23 mouse cellular contexts compared by ENCODE assay signal in genomic region chr11:37065459-37065858, GRCm38 (mm10).
A peak's percentile ranks its signal among the peaks of the same experiment; 100 is the strongest.
DNase-seq lines count a peak whose midpoint lies in the region; ATAC-seq and TF ChIP-seq lines count a peak whose summit lies in the region.
"Had no signal": no experiment of that assay in that cellular context is flagged by ENCODE, and none has a peak within 500 bp of the region (broad histone marks: within the 10 kb centered on the region; RNA-seq: fewer than 3 reads in every experiment).

No protein-coding gene starts in this region.

- DNase-seq in kidney, adult 2 months: peak; percentile 32
- DNase-seq in kidney, postnatal 10 days: no peak
- peak; percentile 2 to 14 for DNase-seq in kidney, postnatal 4 days
- DNase-seq in right cerebral cortex, postnatal 25 days: no peak
- DNase-seq in lung, adult 18-20 months: no peak
- DNase-seq: adrenal gland, adult 2 months; adrenal gland, postnatal 14 days; cerebellum, adult 11 months; cerebellum, adult 2 months; cerebellum, adult 9-11 months; cerebellum, postnatal 25 days; forebrain, postnatal 0 days; gastrocnemius, postnatal 25 days; heart, postnatal 14 days; heart, postnatal 4 days had no signal

- H3K4me2 ChIP-seq in kidney, embryonic 14.5 days (replicated peaks; ENCODE audit: low read depth, low read length): no peak overlapping the region
- H3K4me2 ChIP-seq in kidney, embryonic 16.5 days (replicated peaks; ENCODE audit: low read depth, low read length): no peak overlapping the region
- H3K4me2 ChIP-seq: embryonic facial prominence, embryonic 12.5 days; embryonic facial prominence, embryonic 15.5 days; heart, embryonic 13.5 days; hindbrain, embryonic 14.5 days had no signal

- H3K9me3 ChIP-seq in kidney, embryonic 14.5 days (ENCODE audit: control insufficient read depth, low read length): no peaks in the 10 kb centered on the region
- no peaks in the 10 kb centered on the region for H3K9me3 ChIP-seq in kidney, embryonic 16.5 days (ENCODE audit: low read length)
- H3K9me3 ChIP-seq: embryonic facial prominence, embryonic 12.5 days; embryonic facial prominence, embryonic 15.5 days; heart, embryonic 13.5 days had no signal

- no peaks in the 10 kb centered on the region for H3K4me1 ChIP-seq in kidney, adult 2 months (ENCODE audit: control insufficient read depth, insufficient read depth, low read length)
- H3K4me1 ChIP-seq in kidney, embryonic 14.5 days (ENCODE audit: control insufficient read depth, insufficient read depth, low read length): no peaks in the 10 kb centered on the region
- no peaks in the 10 kb centered on the region for H3K4me1 ChIP-seq in kidney, embryonic 16.5 days (ENCODE audit: insufficient read depth, low read length)
- H3K4me1 ChIP-seq: embryonic facial prominence, embryonic 12.5 days; embryonic facial prominence, embryonic 15.5 days had no signal

- H3K36me3 ChIP-seq in kidney, adult 2 months (ENCODE audit: control insufficient read depth, insufficient read depth, low read length): no peaks in the 10 kb centered on the region
- H3K36me3 ChIP-seq in kidney, embryonic 14.5 days (ENCODE audit: control insufficient read depth, insufficient read depth, low read length): no peaks in the 10 kb centered on the region
- H3K36me3 ChIP-seq in kidney, embryonic 16.5 days (ENCODE audit: insufficient read depth, low read length): no peaks in the 10 kb centered on the region
- H3K36me3 ChIP-seq: embryonic facial prominence, embryonic 12.5 days; embryonic facial prominence, embryonic 15.5 days; heart, embryonic 13.5 days had no signal

- H3K27me3 ChIP-seq in kidney, adult 2 months (replicated peaks; ENCODE audit: control insufficient read depth, insufficient read depth, low read length): no peaks in the 10 kb centered on the region
- no peaks in the 10 kb centered on the region for H3K27me3 ChIP-seq in kidney, embryonic 14.5 days (ENCODE audit: control insufficient read depth, insufficient read depth, low read length)
- no peaks in the 10 kb centered on the region for H3K27me3 ChIP-seq in kidney, embryonic 16.5 days (ENCODE audit: insufficient read depth, low read length)
- H3K27me3 ChIP-seq: embryonic facial prominence, embryonic 12.5 days; embryonic facial prominence, embryonic 15.5 days; heart, embryonic 13.5 days had no signal

- H3K27ac ChIP-seq in kidney, adult 2 months (ENCODE audit: insufficient read depth, low read depth, low read length): no peak overlapping the region
- peak overlapping the region; percentile 24; the same call in 1 of the 2 replicates for H3K27ac ChIP-seq in kidney, embryonic 14.5 days (ENCODE audit: low read depth, low read length)
- H3K27ac ChIP-seq in kidney, embryonic 16.5 days (ENCODE audit: low read length): peak overlapping the region; percentile 3; the same call in 1 of the 2 replicates
- H3K27ac ChIP-seq: embryonic facial prominence, embryonic 12.5 days; embryonic facial prominence, embryonic 15.5 days; heart, embryonic 13.5 days; hindbrain, embryonic 14.5 days had no signal

- peak; percentile 82; the same call in 1 of the 2 replicates for ATAC-seq in kidney, embryonic 14.5 days (ENCODE audit: low FRiP score, low TSS enrichment)
- ATAC-seq in kidney, embryonic 16.5 days (ENCODE audit: low FRiP score, low TSS enrichment): peak; percentile 91; the same call in 1 of the 2 replicates
- ATAC-seq: CD4-positive, CD25-positive, alpha-beta regulatory T cell, adult 4 months; forebrain, embryonic 14.5 days; forebrain, postnatal 0 days had no signal

- H3K4me3 ChIP-seq in kidney, adult 2 months (ENCODE audit: insufficient read depth, low read depth, low read length): no peak overlapping the region
- no peak overlapping the region for H3K4me3 ChIP-seq in kidney, embryonic 14.5 days (ENCODE audit: low read length)
- H3K4me3 ChIP-seq in kidney, embryonic 16.5 days (ENCODE audit: low read length): no peak overlapping the region
- H3K4me3 ChIP-seq: embryonic facial prominence, embryonic 12.5 days; embryonic facial prominence, embryonic 15.5 days; heart, embryonic 13.5 days had no signal

- no peak for TF ChIP-seq POLR2A in kidney, adult 2 months (IDR thresholded peaks at IDR 0.05; ENCODE audit: low read depth, low read length)

- H3K9ac ChIP-seq in kidney, embryonic 14.5 days (ENCODE audit: low read depth, low read length): no peak overlapping the region
- no peak overlapping the region for H3K9ac ChIP-seq in kidney, embryonic 16.5 days (replicated peaks; ENCODE audit: low read length)
- H3K9ac ChIP-seq: embryonic facial prominence, embryonic 12.5 days; embryonic facial prominence, embryonic 15.5 days; forebrain, postnatal 0 days; heart, embryonic 13.5 days; hindbrain, embryonic 14.5 days had no signal

- 24% methylated on average over 3 of the region's 3 CpGs for WGBS in kidney, adult 2 months
- WGBS in kidney, embryonic 14.5 days: 61% methylated on average over 3 of the region's 3 CpGs
- 53% methylated on average over 3 of the region's 3 CpGs for WGBS in kidney, embryonic 16.5 days

- no peak for TF ChIP-seq CTCF in kidney, adult 2 months (conservative IDR thresholded peaks at IDR 0.05; ENCODE audit: insufficient read depth, insufficient read length, low read depth, low read length)

Comparison
In these comparisons a context has a peak if more than half of its experiments do, and no peak if none do; other contexts are left out.
1. DNase-seq: peak in kidney, adult 2 months (single experiment) and kidney, postnatal 4 days (2 of 2); none in kidney, postnatal 10 days (single experiment), right cerebral cortex, postnatal 25 days (single experiment) and lung, adult 18-20 months (0 of 2).